Mouse (Mus musculus): ENCODE measurements around the gene Hpcal4.

GRCm38 (mm10) chr4:123184816-123185215 is 1.8 kb downstream of the Hpcal4 start:
- TF ChIP-seq CTCF (IDR thresholded peaks at IDR 0.05; ENCODE audit: low read depth, low read length) (no peak), GATA1 (IDR thresholded peaks at IDR 0.05; ENCODE audit: borderline replicate concordance, low read length) (no peak), POLR2AphosphoS5 (IDR thresholded peaks at IDR 0.05; ENCODE audit: insufficient replicate concordance, low read depth, low read length) (no peak), TAL1 (conservative IDR thresholded peaks at IDR 0.05; ENCODE audit: low read depth, low read length) (no peak)
